Mouse (Mus musculus): ENCODE data around the gene C1rl. TPM values are rescaled to one million over a fixed set of nuclear protein-coding genes. Genes with fewer than 3 reads are reported as not detected.

C1rl gene
- polyA plus RNA-seq, 1 experiment from 2014 or later = 0.67 TPM

DNA sequence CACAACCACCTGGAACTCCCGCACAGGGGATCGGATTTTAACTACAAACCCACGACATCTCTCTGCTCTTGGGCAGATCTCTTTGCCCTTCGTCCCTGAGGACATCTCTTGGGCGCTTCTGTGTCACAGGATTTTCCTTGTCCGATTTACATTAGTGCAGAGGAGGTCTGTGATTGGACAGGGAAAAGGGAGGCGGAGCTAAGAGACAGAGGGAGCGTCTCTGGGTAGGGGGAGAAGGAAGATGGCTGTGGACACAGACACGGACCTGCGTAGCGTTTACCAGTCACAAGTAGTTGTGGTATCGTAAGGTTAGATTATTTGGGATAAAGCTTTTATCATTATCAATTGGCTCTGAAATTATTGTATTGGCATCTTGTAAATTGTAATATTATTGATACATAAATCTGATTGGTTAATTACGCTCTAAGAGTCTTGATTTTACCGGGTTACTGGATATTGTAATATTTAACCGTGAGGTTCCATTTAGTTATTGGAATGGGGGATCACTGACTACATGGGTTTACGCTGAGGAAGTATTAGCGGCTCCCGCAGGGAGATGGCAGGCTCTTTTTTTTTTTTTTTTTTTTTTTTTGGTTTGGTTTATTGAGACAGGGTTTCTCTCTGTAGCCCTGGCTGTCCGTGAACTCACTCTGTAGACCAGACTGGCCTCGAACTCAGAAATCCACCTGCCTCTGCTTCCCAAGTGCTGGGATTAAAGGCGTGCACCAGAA, 7.3 kb upstream of the C1rl start:
- peak overlapping the region; percentile 21 for H3K4me3 ChIP-seq (replicated peaks)
- H3K9ac ChIP-seq = no peak overlapping the region
- 0 out of 2 replicates have a peak, but pooled peaks cover 3% of the 10 kb centered on the region for H3K4me1 ChIP-seq
- WGBS = 26% methylated on average over 21 of the region's 21 CpGs
- H3K9me3 ChIP-seq (replicated peaks) = no peaks in the 10 kb centered on the region
- peak overlapping the region; percentile 40 for H3K4me2 ChIP-seq (replicated peaks)
- no peaks in the 10 kb centered on the region for H3K36me3 ChIP-seq
- H3K27me3 ChIP-seq = no peaks in the 10 kb centered on the region
- no peak overlapping the region for H3K27ac ChIP-seq (replicated peaks)
- ATAC-seq (ENCODE audit: insufficient number of reproducible peaks, low FRiP score, low TSS enrichment, low read depth) = no peak

GRCm38 (mm10) chr6:124487509-124487908, 5.4 kb upstream of the C1rl start:
- 37% methylated on average over 2 of the region's 2 CpGs for WGBS
- H3K36me3 ChIP-seq = no peaks in the 10 kb centered on the region
- H3K4me2 ChIP-seq (replicated peaks) = no peak overlapping the region
- H3K9me3 ChIP-seq (replicated peaks) = no peaks in the 10 kb centered on the region
- ATAC-seq (ENCODE audit: insufficient number of reproducible peaks, low FRiP score, low TSS enrichment, low read depth) = no peak
- no peaks in the 10 kb centered on the region for H3K27me3 ChIP-seq
- no peak overlapping the region for H3K27ac ChIP-seq (replicated peaks)
- no peak overlapping the region for H3K4me3 ChIP-seq (replicated peaks)
- peaks cover 4% of the 10 kb centered on the region; the same call in 1 of the 2 replicates for H3K4me1 ChIP-seq
- H3K9ac ChIP-seq = no peak overlapping the region

DNA sequence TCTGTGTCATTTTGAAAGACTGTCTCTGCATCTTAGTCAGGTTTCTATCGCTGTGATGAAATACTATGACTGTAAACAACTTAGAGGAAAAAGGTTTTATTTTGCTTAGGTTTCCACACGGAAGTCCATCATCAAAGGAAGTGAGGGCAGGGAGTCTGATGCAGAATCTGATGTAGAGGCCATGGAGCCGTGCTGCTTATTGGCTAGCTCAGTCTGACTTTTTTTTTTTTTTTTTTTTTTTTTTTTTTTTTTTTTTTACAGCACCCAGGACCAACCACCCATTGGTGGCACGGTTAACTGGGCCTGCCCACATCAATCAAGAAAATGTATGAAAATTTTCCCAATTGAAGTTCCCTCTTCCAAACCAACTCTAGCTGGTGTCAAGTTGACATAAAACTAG, 4.0 kb upstream of the C1rl start:
- Histone ChIP-seq H3K36me3 (no peaks in the 10 kb centered on the region), H3K27me3 (no peaks in the 10 kb centered on the region), H3K4me2 (replicated peaks) (no peak overlapping the region), H3K4me3 (replicated peaks) (no peak overlapping the region), H3K4me1 (peaks cover 10% of the 10 kb centered on the region; the same call in 1 of the 2 replicates), H3K27ac (replicated peaks) (no peak overlapping the region), H3K9me3 (replicated peaks) (no peaks in the 10 kb centered on the region), H3K9ac (no peak overlapping the region)
- 73% methylated on average over 4 of the region's 4 CpGs for WGBS
- no peak for ATAC-seq (ENCODE audit: insufficient number of reproducible peaks, low FRiP score, low TSS enrichment, low read depth)

DNA sequence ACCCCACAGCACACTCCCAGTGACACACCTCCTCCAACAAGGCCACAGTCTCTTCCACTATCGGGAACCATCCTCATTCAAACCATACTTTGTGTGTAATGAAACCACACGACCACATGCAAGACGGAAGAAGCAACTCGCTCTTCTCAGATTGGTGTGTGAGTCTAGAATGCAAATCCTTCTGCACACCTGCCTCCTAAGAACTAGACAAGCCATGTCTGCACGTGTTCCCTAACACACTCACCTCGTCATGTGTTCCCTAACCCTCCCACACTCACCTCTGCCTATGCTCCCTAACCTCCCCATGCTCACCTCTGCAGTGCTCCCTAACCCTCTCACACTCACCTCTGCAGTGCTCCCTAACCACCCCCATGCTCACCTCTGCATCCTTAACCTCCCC, 1.5 kb upstream of the C1rl start:
- no peaks in the 10 kb centered on the region for H3K36me3 ChIP-seq
- peaks cover 7% of the 10 kb centered on the region; the same call in 1 of the 2 replicates for H3K4me1 ChIP-seq
- WGBS = 74% methylated on average over 6 of the region's 6 CpGs
- H3K9ac ChIP-seq = no peak overlapping the region
- ATAC-seq (ENCODE audit: insufficient number of reproducible peaks, low FRiP score, low TSS enrichment, low read depth) = no peak
- no peaks in the 10 kb centered on the region for H3K27me3 ChIP-seq
- no peaks in the 10 kb centered on the region for H3K9me3 ChIP-seq (replicated peaks)
- H3K4me3 ChIP-seq (replicated peaks) = no peak overlapping the region
- H3K4me2 ChIP-seq (replicated peaks) = no peak overlapping the region
- H3K27ac ChIP-seq (replicated peaks) = no peak overlapping the region

- Histone ChIP-seq H3K4me3 (replicated peaks) (no peak overlapping the region), H3K36me3 (no peaks in the 10 kb centered on the region), H3K4me1 (peaks cover 7% of the 10 kb centered on the region; the same call in 1 of the 2 replicates), H3K27ac (replicated peaks) (no peak overlapping the region), H3K9ac (no peak overlapping the region), H3K27me3 (no peaks in the 10 kb centered on the region), H3K9me3 (replicated peaks) (no peaks in the 10 kb centered on the region), H3K4me2 (replicated peaks) (no peak overlapping the region)
- ATAC-seq (ENCODE audit: insufficient number of reproducible peaks, low FRiP score, low TSS enrichment, low read depth) = no peak
- 73% methylated on average over 5 of the region's 5 CpGs for WGBS
Observed at GRCm38 (mm10) chr6:124493886-124494285, 973 bp downstream of the C1rl start.

- H3K4me1 ChIP-seq = peaks cover 7% of the 10 kb centered on the region; the same call in 1 of the 2 replicates
Observed at GRCm38 (mm10) chr6:124496054-124496453, 3.1 kb downstream of the C1rl start.

GRCm38 (mm10) chr6:124499914-124500566, 7.1 kb downstream of the C1rl start:
- 46% methylated on average over 10 of the region's 10 CpGs for WGBS
- Histone ChIP-seq H3K27me3 (no peaks in the 10 kb centered on the region), H3K9ac (no peak overlapping the region), H3K4me1 (no peaks in the 10 kb centered on the region), H3K4me2 (replicated peaks) (no peak overlapping the region), H3K36me3 (no peaks in the 10 kb centered on the region), H3K4me3 (replicated peaks) (no peak overlapping the region), H3K9me3 (replicated peaks) (no peaks in the 10 kb centered on the region), H3K27ac (replicated peaks) (no peak overlapping the region)
- ATAC-seq (ENCODE audit: insufficient number of reproducible peaks, low FRiP score, low TSS enrichment, low read depth) = no peak

More at GRCm38 (mm10) chr6:124496054-124496453, 3.1 kb downstream of the C1rl start:
- no peak overlapping the region for H3K27ac ChIP-seq (replicated peaks)
- no peaks in the 10 kb centered on the region for H3K27me3 ChIP-seq
- 85% methylated on average over 5 of the region's 5 CpGs for WGBS
- no peak for ATAC-seq (ENCODE audit: insufficient number of reproducible peaks, low FRiP score, low TSS enrichment, low read depth)
- no peak overlapping the region for H3K9ac ChIP-seq
- no peaks in the 10 kb centered on the region for H3K9me3 ChIP-seq (replicated peaks)
- no peaks in the 10 kb centered on the region for H3K36me3 ChIP-seq
- no peak overlapping the region for H3K4me2 ChIP-seq (replicated peaks)
- no peak overlapping the region for H3K4me3 ChIP-seq (replicated peaks)

- no peaks in the 10 kb centered on the region for H3K27me3 ChIP-seq
- no peaks in the 10 kb centered on the region for H3K9me3 ChIP-seq (replicated peaks)
- no peak overlapping the region for H3K4me2 ChIP-seq (replicated peaks)
- H3K9ac ChIP-seq = no peak overlapping the region
- H3K4me3 ChIP-seq (replicated peaks) = no peak overlapping the region
- no peaks in the 10 kb centered on the region for H3K36me3 ChIP-seq
- H3K4me1 ChIP-seq = no peaks in the 10 kb centered on the region
- no peak overlapping the region for H3K27ac ChIP-seq (replicated peaks)
- WGBS = 64% methylated on average over 4 of the region's 4 CpGs
- ATAC-seq (ENCODE audit: insufficient number of reproducible peaks, low FRiP score, low TSS enrichment, low read depth) = no peak
Observed at GRCm38 (mm10) chr6:124501473-124501872, 8.6 kb downstream of the C1rl start.

DNA sequence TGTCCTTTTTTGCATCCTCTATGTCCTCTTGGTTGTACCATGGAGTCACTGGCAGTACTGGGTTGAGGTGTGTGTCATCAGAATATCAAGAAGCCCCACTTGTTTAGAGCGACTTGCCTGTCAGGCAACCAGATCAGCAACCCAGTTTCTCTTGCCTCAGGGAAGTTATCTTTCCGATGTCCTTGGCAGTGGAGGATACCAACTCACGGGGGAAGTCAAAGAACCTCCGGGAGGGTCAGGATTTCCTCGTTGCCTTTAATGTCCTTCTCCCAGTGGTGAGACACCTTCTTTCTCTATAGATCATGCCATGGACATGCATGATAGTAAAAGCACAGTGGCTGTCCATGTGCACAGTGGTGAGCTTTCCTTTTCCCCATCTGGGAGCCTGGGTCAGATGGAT, 9.1 kb downstream of the C1rl start:
- H3K27ac ChIP-seq (replicated peaks) = no peak overlapping the region
- H3K36me3 ChIP-seq = no peaks in the 10 kb centered on the region
- H3K27me3 ChIP-seq = no peaks in the 10 kb centered on the region
- no peaks in the 10 kb centered on the region for H3K9me3 ChIP-seq (replicated peaks)
- H3K4me1 ChIP-seq = no peaks in the 10 kb centered on the region
- no peak overlapping the region for H3K9ac ChIP-seq
- WGBS = 64% methylated on average over 5 of the region's 5 CpGs
- no peak overlapping the region for H3K4me2 ChIP-seq (replicated peaks)
- H3K4me3 ChIP-seq (replicated peaks) = no peak overlapping the region
- ATAC-seq (ENCODE audit: insufficient number of reproducible peaks, low FRiP score, low TSS enrichment, low read depth) = no peak

DNA sequence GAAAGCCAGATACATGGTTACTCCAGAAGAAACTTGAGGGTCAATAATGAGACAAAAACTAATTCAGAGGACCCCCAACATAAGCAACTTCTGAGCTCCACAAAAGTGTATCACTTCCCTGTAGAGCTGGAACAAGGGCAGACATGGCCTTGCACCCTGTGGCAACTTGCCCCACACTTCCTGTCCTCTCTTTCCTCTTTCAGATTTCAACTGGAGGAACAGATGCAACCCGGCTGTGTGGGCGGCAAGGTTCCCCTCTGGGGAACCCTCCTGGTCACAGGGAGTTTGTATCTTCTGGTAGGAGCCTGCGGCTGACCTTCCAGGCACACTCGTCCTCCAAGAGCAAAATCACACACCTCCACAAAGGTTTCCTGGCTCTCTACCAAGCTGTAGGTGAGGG, 12.1 kb downstream of the C1rl start:
- Histone ChIP-seq H3K9ac (no peak overlapping the region), H3K4me1 (no peaks in the 10 kb centered on the region), H3K27ac (replicated peaks) (no peak overlapping the region), H3K9me3 (replicated peaks) (no peaks in the 10 kb centered on the region), H3K4me2 (replicated peaks) (no peak overlapping the region), H3K36me3 (no peaks in the 10 kb centered on the region), H3K27me3 (no peaks in the 10 kb centered on the region), H3K4me3 (replicated peaks) (no peak overlapping the region)
- ATAC-seq (ENCODE audit: insufficient number of reproducible peaks, low FRiP score, low TSS enrichment, low read depth) = no peak
- 67% methylated on average over 4 of the region's 4 CpGs for WGBS

DNA sequence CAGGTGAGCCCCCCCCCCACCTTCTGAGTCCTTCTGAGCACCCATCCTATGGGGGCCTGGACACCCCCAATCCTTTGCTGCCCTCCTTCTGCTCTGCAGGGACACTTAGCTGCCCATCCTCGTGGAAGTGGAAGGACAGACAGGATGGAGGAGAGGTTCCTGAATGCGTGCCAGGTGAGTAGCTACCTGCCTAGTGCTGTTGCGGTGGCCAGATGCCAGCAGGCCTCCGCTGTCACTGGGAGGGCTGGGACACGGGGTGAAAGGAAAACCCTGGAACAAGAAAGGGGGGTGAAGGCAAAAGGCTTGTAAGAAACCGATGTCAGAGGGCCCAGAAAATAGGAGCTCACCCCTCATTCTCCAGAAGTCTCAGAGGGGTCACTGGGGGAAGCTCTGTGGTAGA, 14.1 kb downstream of the C1rl start:
- no peaks in the 10 kb centered on the region for H3K27me3 ChIP-seq
- H3K4me1 ChIP-seq = no peaks in the 10 kb centered on the region
- H3K9me3 ChIP-seq (replicated peaks) = no peaks in the 10 kb centered on the region
- 72% methylated on average over 6 of the region's 6 CpGs for WGBS
- no peak overlapping the region for H3K4me2 ChIP-seq (replicated peaks)
- no peak overlapping the region for H3K9ac ChIP-seq
- no peak overlapping the region for H3K4me3 ChIP-seq (replicated peaks)
- H3K36me3 ChIP-seq = no peaks in the 10 kb centered on the region
- ATAC-seq (ENCODE audit: insufficient number of reproducible peaks, low FRiP score, low TSS enrichment, low read depth) = no peak
- no peak overlapping the region for H3K27ac ChIP-seq (replicated peaks)

Measured in embryonic facial prominence, embryonic 15.5 days (tissue).